Mouse (Mus musculus) adrenal gland, postnatal 0 days (tissue): ENCODE data around the gene Fam170b. TPM values are rescaled to one million over a fixed set of nuclear protein-coding genes. Genes with fewer than 3 reads are reported as not detected.

Experiments
- polyA plus RNA-seq: library from polyadenylated mRNA; unstranded; fragments of >200 nt; fragmentation: Nextera tagmentation; extraction: Ambion mirVana; gene quantifications from 2 replicates; pipeline ENCODE4 v1.2.1, GENCODE M21; 2015

The Fam170b gene
- 0.16 TPM in 1 of 2 replicates, not detected in the other for polyA plus RNA-seq

GRCm38 (mm10) chr14:32833847-32834246 is at the start of gene Fam170b:
Gene Fam170b (plus strand): TSS chr14:32833962.

GRCm38 (mm10) chr14:32785556-32786130 is 48.1 kb upstream of the Fam170b start, which contains the start of gene Tmem273:
Gene Tmem273 (plus strand): TSS chr14:32785963.

GRCm38 (mm10) chr14:32856681-32857328 is 23.0 kb downstream of the Fam170b start, which contains the start of gene Vstm4:
Gene Vstm4 (plus strand): TSS chr14:32856756.

Other genes with a start within 250 kb of the Fam170b start
- gene Prrxl1, start 234.6 kb upstream of the Fam170b start, polyA plus RNA-seq: 1.3 and 2.6 TPM in 2 replicates
- 0.18 TPM in 1 of 2 replicates, not detected in the other for gene 3425401B19Rik, start 148.7 kb upstream of the Fam170b start, polyA plus RNA-seq
- gene Tmem273, start 48.0 kb upstream of the Fam170b start, polyA plus RNA-seq: 0.79 and 1.4 TPM in 2 replicates
- 43.5 and 57.8 TPM in 2 replicates for gene Vstm4, start 22.8 kb downstream of the Fam170b start, polyA plus RNA-seq
- 0.49 and 0.73 TPM in 2 replicates for gene Lrrc18, start 157.4 kb downstream of the Fam170b start, polyA plus RNA-seq